ENCODE assay signal across 29 mouse cellular contexts in genomic region chr11:105887281-105887680, GRCm38 (mm10).
DNase-seq lines count a peak whose midpoint lies in the region; ATAC-seq and TF ChIP-seq lines count a peak whose summit lies in the region.
"Had no signal": no experiment of that assay in that cellular context is flagged by ENCODE, and none has a peak within 500 bp of the region (broad histone marks: within the 10 kb centered on the region; RNA-seq: fewer than 3 reads in every experiment).

No protein-coding gene starts in this region.

- H3K36me3 ChIP-seq in heart, embryonic 12.5 days = peaks cover 7% of the 10 kb centered on the region; the same call in 1 of the 2 replicates
- H3K36me3 ChIP-seq in lung, embryonic 14.5 days (ENCODE audit: insufficient read depth) = peaks cover 7% of the 10 kb centered on the region; the same call in 1 of the 2 replicates
- H3K36me3 ChIP-seq in heart, postnatal 0 days (replicated peaks; ENCODE audit: control insufficient read depth, insufficient read depth, low read length) = no peaks in the 10 kb centered on the region
- peaks cover 12% of the 10 kb centered on the region for H3K36me3 ChIP-seq in hindbrain, embryonic 13.5 days
- H3K36me3 ChIP-seq: limb, embryonic 10.5 days; liver, embryonic 13.5 days had no signal

- no peak overlapping the region for H3K4me2 ChIP-seq in heart, embryonic 12.5 days
- no peak overlapping the region for H3K4me2 ChIP-seq in lung, embryonic 14.5 days
- H3K4me2 ChIP-seq in heart, postnatal 0 days (ENCODE audit: low read depth, low read length) = no peak overlapping the region
- no peak overlapping the region for H3K4me2 ChIP-seq in hindbrain, embryonic 13.5 days
- H3K4me2 ChIP-seq: embryonic facial prominence, embryonic 12.5 days; hindbrain, embryonic 15.5 days; limb, embryonic 15.5 days; liver, embryonic 13.5 days; midbrain, embryonic 11.5 days had no signal

- intact Hi-C loops in heart, postnatal 36 days (cut with DNase I) = no loop called here

- no peak for TF ChIP-seq CTCF in lung, embryonic 14.5 days (IDR thresholded peaks at IDR 0.05; ENCODE audit: low read depth)
- TF ChIP-seq CTCF in heart, postnatal 0 days (IDR thresholded peaks at IDR 0.05; ENCODE audit: low read depth) = no peak

- no peaks in the 10 kb centered on the region for H3K27me3 ChIP-seq in heart, embryonic 12.5 days (replicated peaks)
- H3K27me3 ChIP-seq in lung, embryonic 14.5 days (ENCODE audit: insufficient read depth, low read length) = no peaks in the 10 kb centered on the region
- H3K27me3 ChIP-seq in heart, postnatal 0 days (ENCODE audit: control insufficient read depth, insufficient read depth, low read length) = no peaks in the 10 kb centered on the region
- no peaks in the 10 kb centered on the region for H3K27me3 ChIP-seq in hindbrain, embryonic 13.5 days
- H3K27me3 ChIP-seq: embryonic facial prominence, embryonic 12.5 days; hindbrain, embryonic 15.5 days; limb, embryonic 15.5 days; liver, embryonic 13.5 days had no signal

- H3K27ac ChIP-seq in heart, embryonic 12.5 days (ENCODE audit: poor library complexity, severe bottlenecking) = peak overlapping the region; percentile 65
- no peak overlapping the region for H3K27ac ChIP-seq in lung, embryonic 14.5 days (ENCODE audit: low read depth)
- peak overlapping the region; percentile 74 for H3K27ac ChIP-seq in heart, postnatal 0 days (ENCODE audit: low read depth)
- no peak overlapping the region for H3K27ac ChIP-seq in hindbrain, embryonic 13.5 days
- H3K27ac ChIP-seq: embryonic facial prominence, embryonic 12.5 days; hindbrain, embryonic 15.5 days; limb, embryonic 10.5 days; limb, embryonic 15.5 days; liver, embryonic 13.5 days had no signal

- 19% methylated on average over 1 of the region's 1 CpGs for WGBS in heart, embryonic 12.5 days
- WGBS in lung, embryonic 14.5 days = 41% methylated on average over 1 of the region's 1 CpGs
- WGBS in heart, postnatal 0 days = 32% methylated on average over 1 of the region's 1 CpGs
- 86% methylated on average over 1 of the region's 1 CpGs for WGBS in hindbrain, embryonic 13.5 days

- H3K4me1 ChIP-seq in heart, embryonic 12.5 days (replicated peaks) = peaks cover 17% of the 10 kb centered on the region; the same call in 1 of the 2 replicates
- 0 out of 2 replicates have a peak, but pooled peaks cover 2% of the 10 kb centered on the region for H3K4me1 ChIP-seq in lung, embryonic 14.5 days (ENCODE audit: insufficient read depth)
- H3K4me1 ChIP-seq in heart, postnatal 0 days (ENCODE audit: control insufficient read depth, insufficient read depth) = peaks cover 5% of the 10 kb centered on the region
- H3K4me1 ChIP-seq in hindbrain, embryonic 13.5 days (replicated peaks) = no peaks in the 10 kb centered on the region
- H3K4me1 ChIP-seq: embryonic facial prominence, embryonic 12.5 days; hindbrain, embryonic 15.5 days; limb, embryonic 10.5 days; limb, embryonic 15.5 days had no signal

- H3K9ac ChIP-seq in heart, embryonic 12.5 days = no peak overlapping the region
- H3K9ac ChIP-seq in lung, embryonic 14.5 days = no peak overlapping the region
- H3K9ac ChIP-seq in heart, postnatal 0 days (replicated peaks; ENCODE audit: low read depth, low read length) = no peak overlapping the region
- no peak overlapping the region for H3K9ac ChIP-seq in hindbrain, embryonic 13.5 days
- H3K9ac ChIP-seq: embryonic facial prominence, embryonic 12.5 days; hindbrain, embryonic 15.5 days; limb, embryonic 15.5 days; liver, embryonic 13.5 days had no signal

- peak; percentile 77 for ATAC-seq in heart, embryonic 12.5 days (ENCODE audit: insufficient number of reproducible peaks, low FRiP score)
- ATAC-seq in lung, embryonic 14.5 days (ENCODE audit: insufficient read depth) = peak; percentile 89
- ATAC-seq in heart, postnatal 0 days (ENCODE audit: insufficient read depth, low read depth) = peak; percentile 98
- no peak for ATAC-seq in hindbrain, embryonic 13.5 days (ENCODE audit: low FRiP score)
- ATAC-seq: forebrain, embryonic 14.5 days; inflammation-experienced regulatory T-cells, adult 6 months; midbrain, embryonic 16.5 days had no signal

- no peak overlapping the region for H3K4me3 ChIP-seq in heart, embryonic 12.5 days
- H3K4me3 ChIP-seq in lung, embryonic 14.5 days (ENCODE audit: low read depth, low read length) = no peak overlapping the region
- H3K4me3 ChIP-seq in heart, postnatal 0 days (ENCODE audit: low read depth, low read length) = no peak overlapping the region
- H3K4me3 ChIP-seq in hindbrain, embryonic 13.5 days = no peak overlapping the region
- H3K4me3 ChIP-seq: embryonic facial prominence, embryonic 12.5 days; hindbrain, embryonic 15.5 days; limb, embryonic 10.5 days; limb, embryonic 15.5 days; liver, embryonic 13.5 days had no signal

- peak; percentile 87 for TF ChIP-seq EP300 in heart, postnatal 0 days (IDR thresholded peaks at IDR 0.05; ENCODE audit: low read depth)

- no peaks in the 10 kb centered on the region for H3K9me3 ChIP-seq in heart, embryonic 12.5 days (replicated peaks)
- H3K9me3 ChIP-seq in lung, embryonic 14.5 days (ENCODE audit: low read depth, low read length) = no peaks in the 10 kb centered on the region
- no peaks in the 10 kb centered on the region for H3K9me3 ChIP-seq in heart, postnatal 0 days (replicated peaks; ENCODE audit: control insufficient read depth, low read length)
- no peaks in the 10 kb centered on the region for H3K9me3 ChIP-seq in hindbrain, embryonic 13.5 days
- H3K9me3 ChIP-seq: embryonic facial prominence, embryonic 12.5 days; hindbrain, embryonic 15.5 days; limb, embryonic 10.5 days; limb, embryonic 15.5 days; liver, embryonic 13.5 days had no signal

- no peak for DNase-seq in heart, postnatal 36 days
- peak; percentile 71 for DNase-seq in lung, embryonic 14.5 days
- DNase-seq in lung, postnatal 4 days = no peak
- peak; percentile 88 for DNase-seq in heart, postnatal 0 days (ENCODE audit: low spot score)
- peak; percentile 6 for DNase-seq in yolk sac, embryonic 10.5 days (ENCODE audit: low spot score)
- DNase-seq: adrenal gland, postnatal 25 days; cerebellum, adult 11-12 months; cerebellum, adult 9-11 months; embryo, embryonic 11 days; gastrocnemius, postnatal 36 days; kidney, adult 11 months; kidney, postnatal 14 days; layer of hippocampus, adult 9-11 months; liver, embryonic 13.5 days; lung, adult 18-20 months; right cerebral cortex, adult 18-20 months; spleen, adult 18-20 months; thymus, adult 18-20 months; thymus, postnatal 25 days had no signal

Comparison
In these comparisons a context has a peak if more than half of its experiments do, and no peak if none do; other contexts are left out.
1. DNase-seq: peak in lung, embryonic 14.5 days (single experiment), heart, postnatal 0 days (single experiment) and yolk sac, embryonic 10.5 days (single experiment); none in heart, postnatal 36 days (0 of 2) and lung, postnatal 4 days (0 of 2).
2. H3K27ac ChIP-seq: peak in heart, embryonic 12.5 days (single experiment) and heart, postnatal 0 days (single experiment); none in lung, embryonic 14.5 days (single experiment) and hindbrain, embryonic 13.5 days (single experiment).